Mouse (Mus musculus) kidney, postnatal 25 days (tissue): ENCODE data around the gene Olfr312.

Experiments
- DNase-seq, 2 experiments: peaks; one replicate each; pipeline ENCODE4 v3.0.0; 2021; ENCODE audit warnings: mixed read lengths in 2 of 2

Gene Olfr312

DNA sequence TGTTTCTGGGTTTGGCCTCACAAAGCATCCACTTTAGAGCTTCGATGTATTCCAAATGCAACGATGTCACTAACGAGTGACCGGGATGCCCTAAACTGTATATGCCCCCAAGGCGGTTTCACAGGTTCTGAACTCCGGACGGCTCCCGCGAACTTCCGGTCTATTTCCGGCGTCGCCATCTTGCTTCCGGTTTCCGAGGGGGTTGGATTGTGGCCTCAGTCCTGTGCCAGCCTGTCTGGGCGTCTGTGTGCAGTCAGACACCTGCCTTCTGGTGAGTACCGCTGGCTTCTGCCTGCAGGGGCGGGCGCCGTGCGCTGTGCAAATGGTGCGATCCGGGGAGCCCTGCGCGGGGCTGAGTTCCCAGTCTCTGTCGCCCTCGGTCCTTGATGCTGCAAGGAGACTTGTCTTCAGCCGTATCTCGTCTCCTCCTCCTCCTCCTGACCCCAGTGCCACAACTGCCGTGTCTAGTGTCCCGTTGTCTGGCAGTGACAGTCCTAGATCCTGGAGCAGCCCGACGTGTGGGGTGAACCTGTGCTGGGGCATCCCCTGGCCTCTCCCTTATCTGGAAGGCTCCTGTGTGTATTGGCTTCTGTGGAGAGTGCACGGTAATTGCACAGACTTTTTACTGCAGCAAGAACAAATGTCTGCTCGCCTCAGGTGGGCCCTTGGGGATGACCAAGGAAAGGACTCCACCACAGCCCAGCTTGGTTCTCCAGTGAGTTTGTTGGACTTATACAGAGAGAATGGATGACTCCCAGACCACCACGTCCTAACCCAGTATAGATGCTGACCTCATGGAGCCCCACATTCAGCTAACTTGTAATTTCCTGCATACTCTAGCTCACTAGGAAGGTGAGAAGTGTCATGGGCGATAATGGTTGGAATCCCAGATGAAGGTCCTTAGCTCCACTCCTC, 38.3 kb downstream of the Olfr312 start, which contains the start of gene 2810021J22Rik:
TSS of gene 2810021J22Rik (plus strand) at position 178 of the 915 bp plus-strand sequence.
- peak; percentile 79 to 89 for DNase-seq

DNA sequence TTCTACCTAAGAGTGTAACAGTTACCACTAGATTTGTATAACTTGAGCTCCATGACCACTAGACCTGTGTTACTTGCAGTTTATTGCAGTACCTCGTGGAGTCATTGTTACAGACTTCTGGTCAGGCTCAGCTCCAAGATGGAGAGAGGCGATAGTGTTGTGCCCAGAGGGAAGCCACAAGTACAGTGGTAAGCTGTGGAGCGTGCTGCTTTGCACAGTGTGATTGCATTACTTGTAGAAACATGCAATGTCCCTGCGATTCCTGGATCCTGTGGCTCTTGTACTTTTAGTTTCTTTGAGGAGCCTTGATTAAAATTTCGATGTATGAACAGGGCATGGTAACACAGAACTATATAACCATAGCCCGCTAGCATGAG, 38.9 kb downstream of the Olfr312 start:
- DNase-seq: no peak

DNA sequence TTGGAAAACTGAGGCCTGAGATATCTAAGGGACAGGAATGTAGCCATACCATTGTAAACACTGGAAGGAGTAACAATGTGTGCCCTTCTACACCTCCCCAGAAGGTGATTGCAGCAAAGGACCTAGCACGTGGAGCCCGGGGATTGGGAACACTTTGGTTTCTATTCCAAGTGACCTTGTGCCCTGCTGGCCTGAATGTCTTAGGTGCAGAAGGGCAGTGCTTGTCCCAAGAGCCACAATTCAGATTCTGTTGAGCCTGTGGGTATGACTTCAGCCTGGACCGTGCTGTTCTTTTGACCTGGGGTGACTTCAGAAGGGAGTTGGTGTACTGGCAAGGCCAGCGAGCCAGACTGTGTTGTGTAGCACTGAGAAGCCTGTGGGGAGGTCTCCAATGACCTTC, 41.9 kb downstream of the Olfr312 start:
- DNase-seq: peak; percentile 11 to 73

DNA sequence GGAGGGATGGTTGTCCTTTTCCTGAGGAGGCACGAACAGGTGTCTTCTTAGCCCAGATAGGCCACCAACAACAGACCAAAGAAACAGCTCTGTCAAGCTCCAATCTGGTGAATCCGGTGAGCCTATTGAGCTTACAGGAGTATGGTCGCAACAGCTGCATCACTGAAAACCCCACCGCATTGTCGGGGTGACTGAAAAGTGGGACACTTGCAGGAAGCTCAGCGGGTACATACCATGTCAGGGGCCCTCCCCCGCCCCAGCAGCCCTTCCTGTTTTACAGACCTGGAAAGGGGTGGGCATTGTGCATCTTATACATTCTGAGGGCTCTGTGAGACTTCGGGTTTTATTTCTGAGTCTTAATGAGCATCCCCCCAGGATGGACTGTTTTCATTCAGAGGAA, 54.7 kb downstream of the Olfr312 start:
- DNase-seq: no peak
